Mouse (Mus musculus): ENCODE measurements around the gene Tsacc. TPM values are rescaled to one million over a fixed set of nuclear protein-coding genes. Genes with fewer than 3 reads are reported as not detected.
"Not testable (repeated sequence)": the region's sequence is repeated elsewhere in the genome, so short reads cannot be mapped to it uniquely, and the experiment has no call there.

Gene Tsacc
- polyA plus RNA-seq, 1 experiment from 2014 or later = 11.1 TPM

GRCm38 (mm10) chr3:88276121-88276520 lies 20.7 kb downstream of the Tsacc start:
- ATAC-seq (ENCODE audit: low read depth) (no peak), DNase-seq (ENCODE audit: low spot score) (no peak)
- Histone ChIP-seq H3K9me3 (ENCODE audit: control insufficient read depth, low read length) (no peaks in the 10 kb centered on the region), H3K4me2 (ENCODE audit: low read depth, low read length) (no peak overlapping the region), H3K4me1 (ENCODE audit: control insufficient read depth, insufficient read depth, low read length) (no peaks in the 10 kb centered on the region), H3K27ac (replicated peaks; ENCODE audit: low read depth, low read length) (no peak overlapping the region), H3K36me3 (ENCODE audit: control insufficient read depth, insufficient read depth, low read length) (no peaks in the 10 kb centered on the region), H3K9ac (ENCODE audit: low read depth, low read length) (no peak overlapping the region), H3K27me3 (replicated peaks; ENCODE audit: control insufficient read depth, insufficient read depth, low read length) (no peaks in the 10 kb centered on the region), H3K4me3 (ENCODE audit: low read depth, low read length) (no peak overlapping the region)
- WGBS = 85% methylated on average over 2 of the region's 2 CpGs

- Histone ChIP-seq H3K4me1 (ENCODE audit: control insufficient read depth, insufficient read depth, low read length) (no peaks in the 10 kb centered on the region), H3K27ac (replicated peaks; ENCODE audit: low read depth, low read length) (no peak overlapping the region), H3K4me3 (ENCODE audit: low read depth, low read length) (no peak overlapping the region), H3K36me3 (ENCODE audit: control insufficient read depth, insufficient read depth, low read length) (no peaks in the 10 kb centered on the region), H3K9ac (ENCODE audit: low read depth, low read length) (no peak overlapping the region), H3K4me2 (ENCODE audit: low read depth, low read length) (no peak overlapping the region), H3K27me3 (replicated peaks; ENCODE audit: control insufficient read depth, insufficient read depth, low read length) (no peaks in the 10 kb centered on the region), H3K9me3 (ENCODE audit: control insufficient read depth, low read length) (no peaks in the 10 kb centered on the region)
- DNase-seq (ENCODE audit: low spot score) (no peak), ATAC-seq (ENCODE audit: low read depth) (no peak)
- 96% methylated on average over 4 of the region's 4 CpGs for WGBS
Measured at GRCm38 (mm10) chr3:88274002-88274401, 22.8 kb downstream of the Tsacc start.

- Histone ChIP-seq H3K4me3 (ENCODE audit: low read depth, low read length) (no peak overlapping the region), H3K27me3 (replicated peaks; ENCODE audit: control insufficient read depth, insufficient read depth, low read length) (no peaks in the 10 kb centered on the region), H3K9ac (ENCODE audit: low read depth, low read length) (no peak overlapping the region), H3K9me3 (ENCODE audit: control insufficient read depth, low read length) (no peaks in the 10 kb centered on the region), H3K27ac (replicated peaks; ENCODE audit: low read depth, low read length) (no peak overlapping the region), H3K4me2 (ENCODE audit: low read depth, low read length) (no peak overlapping the region), H3K4me1 (ENCODE audit: control insufficient read depth, insufficient read depth, low read length) (no peaks in the 10 kb centered on the region), H3K36me3 (ENCODE audit: control insufficient read depth, insufficient read depth, low read length) (no peaks in the 10 kb centered on the region)
- DNase-seq (ENCODE audit: low spot score) = no peak
- 87% methylated on average over 3 of the region's 3 CpGs for WGBS
- no peak for ATAC-seq (ENCODE audit: low read depth)
Measured at GRCm38 (mm10) chr3:88271859-88272258, 24.9 kb downstream of the Tsacc start.

- not testable (repeated sequence) for H3K27me3 ChIP-seq (replicated peaks; ENCODE audit: control insufficient read depth, insufficient read depth, low read length); DNase-seq (ENCODE audit: low spot score); H3K9me3 ChIP-seq (ENCODE audit: control insufficient read depth, low read length); H3K4me1 ChIP-seq (ENCODE audit: control insufficient read depth, insufficient read depth, low read length); H3K27ac ChIP-seq (replicated peaks; ENCODE audit: low read depth, low read length); ATAC-seq (ENCODE audit: low read depth); H3K36me3 ChIP-seq (ENCODE audit: control insufficient read depth, insufficient read depth, low read length); H3K4me3 ChIP-seq (ENCODE audit: low read depth, low read length); H3K4me2 ChIP-seq (ENCODE audit: low read depth, low read length); H3K9ac ChIP-seq (ENCODE audit: low read depth, low read length)
- WGBS = 96% methylated on average over 2 of the region's 2 CpGs
Measured at GRCm38 (mm10) chr3:88271298-88271697, 25.5 kb downstream of the Tsacc start.

GRCm38 (mm10) chr3:88268991-88269390 lies 27.8 kb downstream of the Tsacc start:
- Histone ChIP-seq H3K27ac (replicated peaks; ENCODE audit: low read depth, low read length) (no peak overlapping the region), H3K9ac (ENCODE audit: low read depth, low read length) (no peak overlapping the region), H3K36me3 (ENCODE audit: control insufficient read depth, insufficient read depth, low read length) (no peaks in the 10 kb centered on the region), H3K27me3 (replicated peaks; ENCODE audit: control insufficient read depth, insufficient read depth, low read length) (no peaks in the 10 kb centered on the region), H3K4me3 (ENCODE audit: low read depth, low read length) (no peak overlapping the region), H3K4me1 (ENCODE audit: control insufficient read depth, insufficient read depth, low read length) (no peaks in the 10 kb centered on the region), H3K9me3 (ENCODE audit: control insufficient read depth, low read length) (no peaks in the 10 kb centered on the region), H3K4me2 (ENCODE audit: low read depth, low read length) (no peak overlapping the region)
- WGBS = 86% methylated on average over 5 of the region's 5 CpGs
- ATAC-seq (ENCODE audit: low read depth) = no peak
- DNase-seq (ENCODE audit: low spot score) = no peak

- H3K4me2 ChIP-seq (ENCODE audit: low read depth, low read length); H3K9ac ChIP-seq (ENCODE audit: low read depth, low read length); H3K9me3 ChIP-seq (ENCODE audit: control insufficient read depth, low read length); ATAC-seq (ENCODE audit: low read depth); H3K27ac ChIP-seq (replicated peaks; ENCODE audit: low read depth, low read length); DNase-seq (ENCODE audit: low spot score); H3K4me3 ChIP-seq (ENCODE audit: low read depth, low read length); H3K4me1 ChIP-seq (ENCODE audit: control insufficient read depth, insufficient read depth, low read length); H3K27me3 ChIP-seq (replicated peaks; ENCODE audit: control insufficient read depth, insufficient read depth, low read length); H3K36me3 ChIP-seq (ENCODE audit: control insufficient read depth, insufficient read depth, low read length): not testable (repeated sequence)
- WGBS = 81% methylated on average over 6 of the region's 6 CpGs
Measured at GRCm38 (mm10) chr3:88268014-88268413, 28.8 kb downstream of the Tsacc start.

- Histone ChIP-seq H3K27me3 (replicated peaks; ENCODE audit: control insufficient read depth, insufficient read depth, low read length) (no peaks in the 10 kb centered on the region), H3K27ac (replicated peaks; ENCODE audit: low read depth, low read length) (no peak overlapping the region; the same call in 1 of the 2 replicates), H3K9me3 (ENCODE audit: control insufficient read depth, low read length) (no peaks in the 10 kb centered on the region), H3K4me3 (ENCODE audit: low read depth, low read length) (no peak overlapping the region), H3K36me3 (ENCODE audit: control insufficient read depth, insufficient read depth, low read length) (no peaks in the 10 kb centered on the region), H3K4me2 (ENCODE audit: low read depth, low read length) (no peak overlapping the region), H3K4me1 (ENCODE audit: control insufficient read depth, insufficient read depth, low read length) (no peaks in the 10 kb centered on the region), H3K9ac (ENCODE audit: low read depth, low read length) (no peak overlapping the region)
- DNase-seq (ENCODE audit: low spot score) = peak; percentile 81
- ATAC-seq (ENCODE audit: low read depth) = peak; percentile 63
- WGBS = 68% methylated on average over 3 of the region's 3 CpGs
Measured at GRCm38 (mm10) chr3:88262346-88262745, 34.5 kb downstream of the Tsacc start.

GRCm38 (mm10) chr3:88256382-88256781 lies 40.4 kb downstream of the Tsacc start:
- Histone ChIP-seq H3K27me3 (replicated peaks; ENCODE audit: control insufficient read depth, insufficient read depth, low read length) (peaks cover 35% of the 10 kb centered on the region), H3K4me3 (ENCODE audit: low read depth, low read length) (no peak overlapping the region), H3K9me3 (ENCODE audit: control insufficient read depth, low read length) (no peaks in the 10 kb centered on the region), H3K9ac (ENCODE audit: low read depth, low read length) (no peak overlapping the region), H3K4me2 (ENCODE audit: low read depth, low read length) (no peak overlapping the region), H3K36me3 (ENCODE audit: control insufficient read depth, insufficient read depth, low read length) (no peaks in the 10 kb centered on the region), H3K27ac (replicated peaks; ENCODE audit: low read depth, low read length) (no peak overlapping the region), H3K4me1 (ENCODE audit: control insufficient read depth, insufficient read depth, low read length) (peaks cover 5% of the 10 kb centered on the region; the same call in 1 of the 2 replicates)
- 78% methylated on average over 7 of the region's 7 CpGs for WGBS
- ATAC-seq (ENCODE audit: low read depth) (no peak), DNase-seq (ENCODE audit: low spot score) (no peak)

- Histone ChIP-seq H3K9me3 (ENCODE audit: control insufficient read depth, low read length) (no peaks in the 10 kb centered on the region), H3K27me3 (replicated peaks; ENCODE audit: control insufficient read depth, insufficient read depth, low read length) (peaks cover 35% of the 10 kb centered on the region), H3K4me3 (ENCODE audit: low read depth, low read length) (no peak overlapping the region), H3K4me2 (ENCODE audit: low read depth, low read length) (no peak overlapping the region), H3K27ac (replicated peaks; ENCODE audit: low read depth, low read length) (no peak overlapping the region), H3K36me3 (ENCODE audit: control insufficient read depth, insufficient read depth, low read length) (no peaks in the 10 kb centered on the region), H3K9ac (ENCODE audit: low read depth, low read length) (no peak overlapping the region), H3K4me1 (ENCODE audit: control insufficient read depth, insufficient read depth, low read length) (peaks cover 5% of the 10 kb centered on the region; the same call in 1 of the 2 replicates)
- ATAC-seq (ENCODE audit: low read depth) (no peak), DNase-seq (ENCODE audit: low spot score) (peak; percentile 59)
- WGBS = 50% methylated on average over 6 of the region's 6 CpGs
Measured at GRCm38 (mm10) chr3:88255950-88256349, 40.8 kb downstream of the Tsacc start.
